Mouse (Mus musculus): ENCODE results near the gene Uqcr11. TPM values are rescaled to one million over a fixed set of nuclear protein-coding genes. Genes with fewer than 3 reads are reported as not detected.
A peak's percentile ranks its signal among the peaks of the same experiment; 100 is the strongest.

The Uqcr11 gene
- 100 to 1,000 TPM; 410 to 413 TPM for total RNA-seq (2021)
- long read RNA-seq, transcript Uqcr11-201 (3 exons, 445 nt): major isoform, 138 of 148 reads
- long read RNA-seq, partial matches to known transcripts: 6 of 148 reads
- long read RNA-seq, other reads (novel, unspliced or antisense): 3 of 148 reads

DNA sequence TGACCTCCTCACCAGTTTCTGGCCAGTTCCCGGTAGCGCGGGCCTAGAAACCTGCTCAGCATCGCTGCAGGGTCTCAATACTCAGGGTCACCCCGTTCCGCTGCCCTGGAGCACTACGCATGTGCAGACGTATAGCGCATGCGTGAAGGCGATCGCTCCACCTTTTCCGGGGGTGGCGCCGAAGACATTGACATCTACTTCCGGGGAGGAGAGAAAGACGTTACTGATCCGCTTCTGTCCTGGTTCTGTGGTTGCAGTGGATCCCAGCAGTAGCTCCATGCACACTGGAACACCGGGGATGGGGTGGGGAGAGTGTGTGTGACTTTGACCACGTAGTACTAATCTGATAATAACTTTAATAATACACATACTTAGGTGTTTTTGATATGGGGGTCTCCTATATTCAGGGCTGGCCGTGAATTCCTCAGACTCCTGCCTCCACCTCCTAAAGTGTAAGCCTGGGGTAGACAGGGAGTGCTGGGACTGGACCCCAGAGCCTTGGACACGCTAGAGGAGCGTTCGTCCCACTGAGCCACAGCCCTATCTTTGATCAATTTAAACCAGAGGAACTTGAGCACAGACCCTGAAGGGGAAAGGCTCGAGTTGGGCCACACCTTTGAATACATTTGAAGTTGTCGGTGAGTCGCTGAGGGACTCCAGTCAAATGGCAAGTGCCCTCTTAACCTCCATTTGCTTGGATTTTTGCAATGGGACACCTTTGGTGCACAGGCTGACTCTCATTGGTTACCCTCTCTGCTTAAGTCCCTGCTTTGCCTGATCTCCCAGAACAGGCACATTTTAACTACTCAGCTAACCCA, at the start of gene Uqcr11:
TSS of gene Uqcr11 (minus strand) at position 147 of the 818 bp plus-strand sequence.
- DNase-seq (ENCODE audit: low spot score in 2 of 2): peak; percentile 92 to 94

DNA sequence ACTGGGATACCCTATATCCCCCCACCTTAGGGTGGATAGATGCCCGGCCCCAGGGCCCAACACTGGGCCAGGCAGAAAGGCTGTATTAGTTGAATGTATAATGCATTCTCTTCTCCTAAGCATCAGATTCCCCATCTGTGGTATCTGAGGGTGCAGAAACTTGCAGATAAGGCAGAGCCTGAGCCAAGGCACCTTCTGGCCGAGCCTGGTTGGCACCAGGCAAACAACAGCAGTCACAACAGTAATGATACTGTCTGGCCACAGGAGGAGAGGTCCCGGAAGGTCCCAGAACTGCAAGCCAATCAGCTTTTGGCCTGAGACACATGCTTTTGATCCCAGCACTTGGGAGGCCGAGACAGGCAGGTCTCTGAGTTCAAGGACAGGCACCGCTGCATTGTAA, 49.1 kb upstream of the Uqcr11 start:
- DNase-seq (ENCODE audit: low spot score in 2 of 2): no peak

DNA sequence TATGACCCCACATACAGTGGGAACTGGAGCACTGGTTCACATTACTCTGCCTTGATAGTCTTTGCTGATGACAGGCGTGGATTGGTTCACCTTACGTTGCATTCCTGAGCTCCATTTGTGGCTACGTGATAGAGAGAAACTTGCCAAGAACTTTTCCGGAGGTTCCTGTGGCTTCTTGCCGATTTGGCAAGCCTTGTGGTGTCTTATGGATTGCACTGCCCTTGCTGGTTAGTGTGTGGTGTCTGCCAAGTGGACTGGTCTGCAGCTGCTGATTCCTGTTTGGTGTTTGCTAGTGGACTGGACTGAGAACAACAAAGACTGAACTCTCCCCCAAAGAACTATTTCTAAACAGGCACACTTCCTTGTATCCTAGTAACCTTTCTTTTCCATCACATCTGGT, 48.2 kb upstream of the Uqcr11 start:
- DNase-seq (ENCODE audit: low spot score in 2 of 2): no peak

DNA sequence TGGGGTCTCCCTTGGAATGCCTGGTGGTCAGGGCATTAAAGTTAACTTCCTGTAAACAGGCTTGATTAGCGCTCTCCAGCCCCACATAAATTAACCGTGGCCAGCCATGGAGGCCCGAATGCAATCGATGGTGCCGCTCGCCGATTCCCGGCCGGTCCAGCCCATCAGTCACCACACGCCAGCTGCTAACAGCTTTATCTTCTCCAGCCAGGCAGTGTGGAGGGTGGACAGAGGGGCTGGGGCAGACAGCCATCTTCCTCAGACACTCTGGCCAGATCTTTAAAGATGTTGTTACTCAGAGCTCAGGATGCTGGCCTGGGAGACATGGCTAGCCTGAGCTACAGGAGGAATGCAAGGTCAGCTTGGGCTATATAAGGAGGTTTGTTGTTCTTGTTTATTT, 47.0 kb upstream of the Uqcr11 start:
- no peak for DNase-seq (ENCODE audit: low spot score in 2 of 2)

DNA sequence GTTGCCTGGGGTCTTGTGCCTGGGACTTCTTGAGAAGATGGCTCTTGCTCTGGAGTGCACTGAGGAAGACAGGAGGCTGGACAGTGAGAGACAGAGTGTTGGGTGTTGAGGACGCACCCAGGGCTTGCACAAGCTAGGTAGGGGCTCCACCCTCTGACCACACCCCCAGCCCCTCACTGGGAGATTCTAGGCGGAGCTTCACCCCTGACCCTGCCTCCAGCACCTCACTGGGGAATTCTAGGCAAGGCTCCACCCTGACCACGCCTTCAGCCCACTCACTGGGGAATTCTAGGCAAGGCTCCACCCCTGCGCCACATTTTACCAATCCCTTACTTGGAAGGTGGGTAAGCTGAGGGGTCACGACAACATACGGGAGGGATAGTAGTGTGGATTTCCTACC, 44.0 kb upstream of the Uqcr11 start:
- DNase-seq (ENCODE audit: low spot score in 2 of 2): no peak

DNA sequence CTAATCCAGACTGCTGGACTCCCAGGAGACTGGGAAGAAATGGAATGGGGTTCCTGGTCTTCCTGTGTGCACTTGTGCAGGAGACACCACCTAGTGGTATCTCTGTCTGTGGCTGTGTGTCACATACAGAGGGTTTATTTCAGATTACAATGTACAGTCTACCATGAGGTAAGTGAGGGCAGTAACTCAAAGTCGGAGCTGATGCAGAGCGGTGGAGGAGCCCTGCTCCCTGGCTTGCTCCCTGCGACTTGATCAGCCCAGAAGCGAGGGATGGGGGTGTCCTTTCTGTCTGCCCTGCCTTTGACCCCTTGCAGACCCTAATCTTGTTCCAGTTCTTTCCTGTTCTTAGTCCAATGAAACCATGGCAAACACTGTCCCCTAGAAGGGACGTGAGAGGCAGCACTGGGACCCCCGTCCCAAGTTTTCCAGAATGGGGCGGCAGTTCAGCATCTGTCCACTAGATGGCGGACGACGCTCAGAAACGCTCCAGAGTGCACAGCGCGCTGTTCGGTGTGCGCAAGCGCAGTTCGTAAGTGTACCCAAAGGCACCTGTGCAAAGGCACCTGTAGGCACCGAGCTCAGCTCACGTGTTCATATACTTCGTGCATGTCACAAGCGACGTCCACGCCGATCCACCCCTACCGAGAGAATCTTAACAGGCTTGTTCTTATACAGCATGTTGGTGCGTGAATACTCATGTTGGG, 39.4 kb upstream of the Uqcr11 start:
- peak; percentile 54 to 82 for DNase-seq (ENCODE audit: low spot score in 2 of 2)

DNA sequence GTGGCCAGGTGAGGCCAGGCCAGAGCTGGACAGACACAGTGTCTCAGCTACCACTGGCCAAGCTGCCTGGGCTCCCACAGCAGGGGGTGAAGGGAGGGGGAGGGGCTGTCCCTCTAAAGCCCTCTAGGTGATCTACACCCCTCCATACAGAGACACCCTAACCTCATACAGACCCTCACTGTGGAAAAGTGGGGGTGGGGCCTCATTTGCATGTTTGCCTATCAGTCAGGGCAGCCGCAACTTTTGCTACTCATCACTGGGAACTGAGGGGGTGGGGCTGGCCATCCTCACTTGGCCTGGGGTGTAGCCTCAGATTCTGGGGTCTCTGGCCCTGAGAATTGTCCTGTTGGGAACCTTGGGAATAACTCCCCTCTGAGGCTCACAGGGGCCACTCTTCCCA, 38.4 kb upstream of the Uqcr11 start:
- no peak for DNase-seq (ENCODE audit: low spot score in 2 of 2)

DNA sequence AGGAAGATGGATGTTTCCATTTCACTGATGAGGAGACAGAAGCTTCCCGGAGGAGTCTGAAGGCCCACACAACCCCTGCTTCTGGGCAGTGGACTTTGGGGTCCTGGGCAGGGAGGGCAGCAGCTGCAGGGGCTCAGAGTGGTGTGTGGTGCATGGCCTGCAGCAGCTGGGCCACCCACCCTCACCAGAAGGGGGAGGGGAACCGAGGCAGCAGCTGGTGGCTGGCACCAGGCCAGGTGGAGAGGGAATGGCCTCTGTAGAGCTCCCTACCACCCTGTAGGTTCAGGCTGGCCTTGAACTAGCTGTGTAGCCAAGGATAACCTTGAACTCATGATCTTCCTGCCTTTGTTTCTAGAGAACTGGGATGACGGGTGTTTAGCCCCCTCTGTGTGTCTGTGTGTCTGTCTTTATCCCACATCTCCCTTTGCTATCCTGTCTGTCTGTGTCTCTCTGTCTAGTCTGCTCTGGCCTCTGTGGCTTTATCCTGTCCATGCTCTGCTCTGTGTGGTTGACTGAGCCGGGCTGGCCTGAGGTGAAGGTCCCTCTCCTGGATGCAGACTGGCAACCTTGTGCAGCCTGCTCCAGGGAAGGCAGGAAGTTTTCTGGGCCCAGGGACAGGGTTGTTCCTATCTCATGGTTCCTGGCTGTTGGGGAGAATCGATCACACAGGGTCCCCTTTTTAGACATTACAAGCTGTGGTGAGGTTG, 37.9 kb upstream of the Uqcr11 start:
- no peak for DNase-seq (ENCODE audit: low spot score in 2 of 2)

DNA sequence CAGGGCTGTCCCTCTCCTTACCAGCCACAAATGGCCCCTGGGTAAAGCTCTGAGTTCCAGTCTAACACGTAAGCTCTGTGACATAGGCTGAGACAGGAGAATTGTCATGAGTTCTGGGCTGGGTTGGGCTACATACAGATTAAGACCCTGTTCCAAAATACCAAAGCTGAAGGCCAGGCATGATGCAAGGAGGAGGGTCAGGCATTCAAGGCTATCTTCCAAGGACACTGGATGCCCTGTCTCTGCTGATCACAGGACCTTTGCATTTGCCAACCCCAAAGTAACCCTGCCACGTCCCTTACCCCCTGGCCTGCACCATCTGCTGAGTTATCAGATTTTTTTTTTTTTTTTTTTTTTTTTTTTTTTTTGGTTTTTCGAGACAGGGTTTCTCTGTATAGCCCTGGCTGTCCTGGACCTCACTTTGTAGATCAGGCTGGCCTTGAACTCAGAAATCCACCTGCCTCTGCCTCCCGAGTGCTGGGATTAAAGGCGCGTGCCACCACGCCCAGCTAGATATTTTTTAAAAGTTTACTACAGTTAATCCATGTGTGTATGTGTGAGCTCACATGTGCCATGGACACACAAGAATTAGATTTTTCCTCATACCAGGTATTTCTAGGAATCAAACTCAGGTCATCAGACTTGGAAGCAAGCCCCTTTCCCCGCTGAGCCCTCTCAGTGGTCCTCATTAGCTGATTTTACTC, 37.1 kb upstream of the Uqcr11 start:
- DNase-seq (ENCODE audit: low spot score in 2 of 2): no peak

DNA sequence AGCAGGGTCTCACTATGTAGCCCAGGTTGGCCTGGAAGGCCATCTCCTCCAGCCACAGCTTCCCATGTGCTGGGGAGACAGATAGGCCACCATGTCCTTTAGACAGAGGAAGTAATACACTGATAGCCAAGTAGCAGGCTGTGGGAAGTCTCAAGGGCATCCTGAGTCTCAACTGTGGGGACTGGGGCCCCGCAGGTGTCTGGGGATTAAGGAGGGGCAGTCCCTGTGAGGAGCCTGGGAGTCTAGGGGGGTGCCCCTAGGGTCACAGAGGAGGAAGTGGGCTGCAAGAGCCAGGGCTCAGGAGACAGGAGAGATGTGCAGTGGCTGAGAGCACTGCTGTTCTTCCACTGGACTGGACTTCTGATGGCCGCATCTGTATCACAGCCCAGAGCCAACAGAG, 36.4 kb upstream of the Uqcr11 start:
- no peak for DNase-seq (ENCODE audit: low spot score in 2 of 2)

DNA sequence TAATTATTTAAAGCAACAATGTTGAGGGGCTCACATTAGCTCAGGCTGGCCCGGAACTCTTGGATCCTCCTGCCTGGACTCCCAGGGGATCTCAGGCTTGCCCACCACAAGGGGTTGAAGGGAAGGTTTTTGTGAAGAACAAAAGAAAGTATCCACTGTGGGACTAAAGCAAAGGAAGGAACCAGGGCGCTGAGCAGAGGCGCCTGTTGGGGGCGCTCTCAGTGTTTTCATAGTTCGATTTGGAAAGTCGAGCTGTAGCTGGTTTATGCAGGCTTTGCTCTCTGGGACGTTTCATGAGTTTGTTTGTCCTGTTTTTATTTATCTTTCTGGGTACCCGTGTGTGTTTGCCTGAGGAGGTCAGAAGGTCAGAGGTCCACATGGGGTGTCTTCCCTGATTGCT, 35.0 kb upstream of the Uqcr11 start:
- no peak for DNase-seq (ENCODE audit: low spot score in 2 of 2)

DNA sequence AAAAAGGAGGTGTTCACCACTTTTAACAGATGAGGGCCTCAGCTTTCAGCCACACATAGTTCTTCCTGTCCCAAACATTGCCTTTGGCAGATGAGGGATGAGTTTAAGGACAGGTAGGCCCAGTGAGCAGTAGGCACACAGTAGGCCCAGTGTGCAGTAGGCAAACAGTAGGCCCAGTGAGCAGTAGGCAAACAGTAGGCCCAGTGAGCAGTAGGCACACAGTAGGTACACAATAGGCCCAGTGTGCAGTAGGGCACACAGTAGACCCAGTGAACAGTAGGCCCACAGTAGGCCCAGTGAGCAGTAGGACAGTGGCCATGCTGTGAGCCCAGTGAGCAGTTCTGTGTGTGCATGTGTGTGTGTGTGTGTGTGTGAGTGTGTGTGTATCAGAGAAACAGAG, 33.4 kb upstream of the Uqcr11 start:
- DNase-seq (ENCODE audit: low spot score in 2 of 2): no peak

DNA sequence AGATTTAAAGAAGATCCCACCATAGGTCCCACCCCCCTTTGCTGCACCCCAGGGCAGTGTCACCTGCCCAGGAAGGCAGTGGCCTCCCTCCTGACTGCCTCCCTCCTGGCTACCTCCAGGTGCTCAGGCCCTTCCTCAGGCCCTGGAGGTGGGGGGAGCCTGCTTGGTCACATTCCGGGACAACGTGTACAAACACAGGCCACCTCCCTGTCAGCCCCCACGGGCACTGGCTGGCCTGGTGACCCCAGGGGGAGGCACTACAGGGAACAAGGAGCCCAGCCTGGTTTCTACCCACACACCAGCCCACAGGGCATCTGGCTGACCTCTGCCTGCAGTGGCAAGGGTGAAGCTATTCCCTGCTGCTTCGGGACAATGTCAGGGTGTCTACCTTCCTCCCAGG, 31.3 kb upstream of the Uqcr11 start:
- DNase-seq (ENCODE audit: low spot score in 2 of 2): no peak

DNA sequence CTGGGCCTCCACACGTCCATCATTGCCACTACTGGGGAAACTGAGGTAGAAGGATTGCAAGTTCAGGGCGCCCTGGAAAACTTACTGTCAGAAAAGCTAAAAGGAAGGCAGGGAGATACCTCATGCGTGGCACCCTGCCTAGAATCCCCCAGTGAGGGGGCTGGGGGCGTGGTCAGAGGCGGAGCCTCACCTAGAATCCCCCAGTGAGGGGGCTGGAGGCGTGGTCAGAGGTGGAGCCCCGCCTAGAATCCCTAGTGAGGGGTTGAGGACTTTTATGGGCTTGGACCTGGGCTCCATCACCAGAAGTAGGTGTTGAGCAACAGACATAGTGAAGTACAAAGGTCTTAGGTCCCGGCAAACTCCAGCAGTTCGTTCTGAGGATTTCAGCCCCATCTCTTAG, 29.6 kb upstream of the Uqcr11 start:
- no peak for DNase-seq (ENCODE audit: low spot score in 2 of 2)

DNA sequence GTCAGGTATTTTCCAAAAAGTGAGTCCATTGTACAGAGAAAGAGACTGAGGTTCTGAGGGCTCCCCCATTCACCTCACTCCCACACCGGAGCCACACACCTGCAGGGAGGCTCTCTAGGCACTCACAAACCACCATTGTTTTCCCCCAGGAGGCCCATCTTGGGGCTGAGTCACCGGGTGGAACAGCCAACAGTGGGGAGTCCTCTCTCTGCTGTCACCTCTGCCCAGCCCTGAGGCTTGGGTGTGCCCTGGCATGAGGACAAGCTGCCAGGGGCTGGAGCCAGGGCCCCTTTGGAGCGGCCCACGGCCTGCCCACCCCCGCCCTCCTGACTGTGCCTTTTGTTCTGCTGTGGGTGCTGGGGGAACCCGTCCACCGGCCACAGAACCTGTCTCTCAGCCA, 29.1 kb upstream of the Uqcr11 start:
- DNase-seq (ENCODE audit: low spot score in 2 of 2): no peak

DNA sequence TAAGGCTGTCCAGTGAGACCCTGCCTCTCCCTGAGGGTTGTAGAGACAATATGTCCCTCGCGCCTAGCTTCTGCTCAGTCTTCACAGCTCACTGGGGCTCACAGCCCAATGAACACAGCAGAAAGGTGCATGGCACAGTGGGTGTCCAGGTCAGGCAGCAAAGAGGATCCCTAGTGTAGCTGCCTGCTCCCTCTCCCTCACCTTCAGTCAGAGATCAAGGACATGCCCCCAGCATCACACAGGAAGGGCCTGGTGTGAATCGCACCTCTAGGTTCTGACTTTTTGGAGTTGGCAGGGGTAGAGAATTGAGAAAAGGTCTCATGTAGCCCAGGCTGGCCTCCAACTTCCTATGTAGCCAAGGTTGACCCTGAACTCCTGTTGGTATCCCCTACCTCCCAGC, 28.2 kb upstream of the Uqcr11 start:
- DNase-seq (ENCODE audit: low spot score in 2 of 2): no peak

DNA sequence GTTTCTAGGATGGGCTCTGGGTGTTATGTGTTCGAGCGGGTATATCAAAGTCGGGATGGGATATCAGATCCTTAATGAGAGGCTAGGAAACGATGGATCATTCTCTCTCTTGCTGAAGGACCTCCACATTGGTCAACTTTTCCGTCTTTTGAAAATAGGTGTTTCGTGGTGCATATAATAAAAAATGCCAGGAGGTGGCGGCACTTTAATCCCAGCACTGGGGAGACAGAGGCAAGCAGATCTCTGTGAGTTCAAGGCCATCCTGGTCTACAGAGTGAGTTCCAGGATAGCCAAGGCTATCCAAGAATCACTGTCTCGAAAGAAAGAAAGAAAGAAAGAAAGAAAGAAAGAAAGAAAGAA, 27.6 kb upstream of the Uqcr11 start:
- no peak for DNase-seq (ENCODE audit: low spot score in 2 of 2)

DNA sequence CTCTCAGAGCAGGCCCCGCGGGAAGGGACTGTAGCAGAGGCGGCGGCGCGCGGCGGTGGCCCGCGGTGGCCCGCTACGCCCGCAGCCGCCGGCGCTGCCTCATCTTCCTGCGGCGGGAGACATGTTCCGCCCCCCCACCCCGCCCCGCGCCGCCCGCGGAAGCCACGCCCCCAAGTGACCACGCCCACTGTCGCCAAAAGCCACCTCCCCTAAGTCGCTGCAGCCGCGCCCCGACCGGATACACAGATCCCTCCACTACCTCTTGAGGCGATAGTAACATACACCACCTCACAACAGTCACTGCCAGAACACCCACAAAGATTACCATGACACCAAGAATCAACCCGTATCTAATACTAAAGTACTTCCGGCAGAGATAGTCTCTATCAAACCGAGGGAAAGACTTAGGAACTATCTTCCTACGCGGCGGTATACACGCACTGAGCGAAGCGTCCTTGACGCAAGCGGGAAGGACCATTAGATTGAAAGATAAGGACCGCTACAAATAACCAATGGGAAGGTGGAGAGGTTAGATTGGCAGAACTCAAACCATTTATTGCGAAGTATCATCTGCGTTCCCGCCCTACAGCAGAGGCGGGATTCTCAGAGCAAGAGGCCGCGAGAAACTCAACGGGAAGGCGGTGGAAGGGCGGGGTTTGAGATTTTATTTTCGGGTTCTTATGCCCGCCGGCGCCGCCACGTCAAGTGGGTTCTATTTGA, 27.0 kb upstream of the Uqcr11 start, which contains the start of gene Tcf3:
TSS of gene Tcf3 (minus strand) at position 135 of the 720 bp plus-strand sequence.
- DNase-seq (ENCODE audit: low spot score in 2 of 2): peak; percentile 96 to 98

DNA sequence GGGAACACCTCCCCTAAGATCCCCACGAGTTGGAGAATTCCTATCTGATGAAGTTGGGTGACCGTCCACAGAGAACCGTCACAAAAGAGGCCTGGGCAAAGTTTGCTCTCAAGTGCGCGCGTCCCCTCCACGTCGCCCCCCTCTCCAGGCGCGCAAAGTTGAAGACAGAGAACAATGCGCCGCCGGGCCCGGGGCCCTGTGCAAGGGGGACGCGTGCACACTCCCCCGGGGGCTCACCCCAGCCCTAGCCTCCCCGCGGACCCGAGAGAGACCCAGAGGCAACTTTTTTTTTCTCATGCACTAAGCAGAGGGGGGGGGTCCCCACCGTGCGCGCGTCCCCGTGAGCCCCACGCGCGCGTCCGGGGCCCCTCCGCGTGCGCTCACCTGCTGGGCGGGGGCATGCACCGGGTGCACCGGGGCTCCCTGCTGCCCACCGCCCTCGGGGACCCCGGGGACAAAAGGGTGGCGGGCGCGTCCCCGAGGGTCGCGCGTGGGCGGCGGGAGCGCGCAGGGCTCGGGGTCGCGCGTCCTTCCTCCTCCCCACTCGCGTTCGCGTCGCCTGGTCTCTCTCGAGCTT, 26.4 kb upstream of the Uqcr11 start:
- DNase-seq (ENCODE audit: low spot score in 2 of 2): no peak

DNA sequence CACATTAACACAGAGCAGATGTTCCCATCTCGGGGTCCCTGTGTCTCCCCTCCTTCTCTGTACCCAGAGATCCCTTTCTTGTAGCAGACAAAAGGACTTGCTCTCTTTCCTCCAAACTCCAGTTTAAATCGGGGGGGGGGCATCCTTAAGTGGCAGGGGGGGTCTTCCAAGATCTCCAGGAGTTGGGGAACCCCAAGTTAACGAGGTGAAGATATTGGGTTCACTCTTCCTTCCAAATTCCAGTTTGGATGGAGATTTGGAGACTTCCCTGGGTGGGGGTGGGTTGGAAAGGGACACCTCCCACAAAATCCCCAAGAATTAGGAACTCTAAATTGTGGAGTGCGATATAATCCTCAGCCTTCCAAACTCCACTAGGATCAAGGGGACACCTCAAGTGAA, 25.8 kb upstream of the Uqcr11 start:
- no peak for DNase-seq (ENCODE audit: low spot score in 2 of 2)
